Mouse (Mus musculus): Measurements from ENCODE around the gene Bud13. TPM values are rescaled to one million over a fixed set of nuclear protein-coding genes. Genes with fewer than 3 reads are reported as not detected.
"Not testable (repeated sequence)": the region's sequence is repeated elsewhere in the genome, so short reads cannot be mapped to it uniquely, and the experiment has no call there.

Gene Bud13
- polyA plus RNA-seq, 1 experiment from 2014 or later: 17.9 TPM

GRCm38 (mm10) chr9:46316388-46316787, 33.6 kb downstream of the Bud13 start:
- H3K4me2 ChIP-seq (ENCODE audit: low read length): no peak overlapping the region; the same call in 1 of the 2 replicates
- H3K27me3 ChIP-seq (replicated peaks; ENCODE audit: control insufficient read depth, insufficient read depth, low read length): no peaks in the 10 kb centered on the region
- H3K4me3 ChIP-seq (replicated peaks; ENCODE audit: low read length): no peak overlapping the region
- peak overlapping the region; percentile 15; the same call in 1 of the 2 replicates for H3K27ac ChIP-seq (ENCODE audit: low read length)
- H3K4me1 ChIP-seq (replicated peaks; ENCODE audit: control insufficient read depth, insufficient read depth, low read length): peaks cover 18% of the 10 kb centered on the region
- H3K9ac ChIP-seq (replicated peaks; ENCODE audit: low read depth, low read length): 0 out of 2 replicates have a peak overlapping the region, but pooled peaks have one; percentile 3
- no peaks in the 10 kb centered on the region for H3K36me3 ChIP-seq (ENCODE audit: control insufficient read depth, insufficient read depth)
- no peaks in the 10 kb centered on the region for H3K9me3 ChIP-seq (ENCODE audit: control insufficient read depth, low read length)
- 4% methylated on average over 5 of the region's 5 CpGs for WGBS
- ATAC-seq: peak; percentile 73

DNA sequence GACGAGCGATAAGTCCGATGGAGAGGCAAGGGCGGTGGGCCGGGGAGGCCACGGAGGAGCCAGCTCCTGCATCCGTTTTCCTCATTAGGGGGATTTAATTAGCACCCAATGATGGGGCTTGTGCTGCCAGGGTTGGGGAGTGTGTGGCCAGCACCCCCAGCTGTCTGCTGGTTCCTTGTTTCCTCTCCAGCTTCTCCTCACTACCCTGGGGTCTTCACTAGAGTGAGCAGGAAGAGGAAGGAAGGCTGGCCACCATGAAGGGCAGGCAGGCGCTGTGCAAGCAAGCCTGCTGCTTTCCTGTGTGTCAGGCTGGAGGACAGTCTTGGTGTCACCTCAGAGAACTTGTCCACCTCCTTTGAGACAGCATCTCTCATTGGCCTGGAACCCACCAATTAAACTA, 34.1 kb downstream of the Bud13 start:
- Histone ChIP-seq H3K4me3 (replicated peaks; ENCODE audit: low read length) (no peak overlapping the region), H3K27me3 (replicated peaks; ENCODE audit: control insufficient read depth, insufficient read depth, low read length) (no peaks in the 10 kb centered on the region), H3K4me1 (replicated peaks; ENCODE audit: control insufficient read depth, insufficient read depth, low read length) (peaks cover 18% of the 10 kb centered on the region), H3K9me3 (ENCODE audit: control insufficient read depth, low read length) (no peaks in the 10 kb centered on the region), H3K27ac (ENCODE audit: low read length) (peak overlapping the region; percentile 53), H3K4me2 (ENCODE audit: low read length) (peak overlapping the region; percentile 11; the same call in 1 of the 2 replicates), H3K9ac (replicated peaks; ENCODE audit: low read depth, low read length) (no peak overlapping the region), H3K36me3 (ENCODE audit: control insufficient read depth, insufficient read depth) (no peaks in the 10 kb centered on the region)
- 16% methylated on average over 8 of the region's 8 CpGs for WGBS
- peak; percentile 77 for ATAC-seq

DNA sequence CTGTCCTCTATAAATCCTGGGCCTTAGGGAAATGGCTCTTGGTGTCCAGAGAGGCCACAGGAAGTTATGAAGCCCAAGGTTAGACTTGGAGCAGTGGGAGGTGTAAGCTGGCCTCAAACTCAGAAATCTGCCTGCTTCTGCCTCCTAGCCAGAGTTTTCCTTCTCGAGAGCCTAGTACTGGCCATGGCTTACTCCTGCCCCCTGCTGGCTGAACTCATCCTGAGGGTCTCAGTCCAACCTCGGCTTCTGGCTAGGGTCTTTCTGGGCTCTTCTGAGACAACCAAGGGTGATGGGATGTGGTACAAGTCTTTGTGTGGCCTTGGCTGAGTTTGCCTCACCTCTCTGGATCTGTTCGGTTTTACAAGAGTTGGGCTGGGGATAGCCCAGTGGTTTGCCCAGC, 35.1 kb downstream of the Bud13 start:
- Histone ChIP-seq H3K4me3 (replicated peaks; ENCODE audit: low read length) (no peak overlapping the region), H3K9me3 (ENCODE audit: control insufficient read depth, low read length) (no peaks in the 10 kb centered on the region), H3K4me1 (replicated peaks; ENCODE audit: control insufficient read depth, insufficient read depth, low read length) (peaks cover 23% of the 10 kb centered on the region), H3K9ac (replicated peaks; ENCODE audit: low read depth, low read length) (no peak overlapping the region), H3K36me3 (ENCODE audit: control insufficient read depth, insufficient read depth) (no peaks in the 10 kb centered on the region), H3K27me3 (replicated peaks; ENCODE audit: control insufficient read depth, insufficient read depth, low read length) (no peaks in the 10 kb centered on the region), H3K27ac (ENCODE audit: low read length) (no peak overlapping the region), H3K4me2 (ENCODE audit: low read length) (no peak overlapping the region)
- WGBS: 92% methylated on average over 3 of the region's 3 CpGs
- no peak for ATAC-seq

DNA sequence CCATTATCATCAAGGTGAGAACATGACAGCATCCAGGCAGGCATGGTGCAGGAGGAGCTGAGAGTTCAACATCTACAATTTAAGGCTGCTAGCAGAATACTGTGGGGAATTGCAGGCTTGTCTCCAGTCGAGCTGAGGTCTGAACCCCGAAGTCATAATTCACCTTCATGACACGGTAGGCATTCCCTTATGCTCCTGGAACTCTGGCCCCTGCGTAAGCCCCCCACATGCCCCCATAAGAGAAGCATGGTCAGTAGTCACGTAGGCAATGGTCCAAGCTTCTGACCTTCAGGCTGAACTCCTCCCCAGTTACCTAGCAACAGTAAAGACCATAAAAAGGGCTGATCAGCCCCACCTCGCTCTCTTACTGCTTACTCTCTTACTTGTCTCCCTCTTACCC, 37.1 kb downstream of the Bud13 start, which contains the start of gene 4931429L15Rik:
Gene 4931429L15Rik (minus strand): TSS at position 101 of the 400 bp plus-strand sequence.
- ATAC-seq; H3K9me3 ChIP-seq (ENCODE audit: control insufficient read depth, low read length); H3K36me3 ChIP-seq (ENCODE audit: control insufficient read depth, insufficient read depth); H3K9ac ChIP-seq (replicated peaks; ENCODE audit: low read depth, low read length); H3K4me3 ChIP-seq (replicated peaks; ENCODE audit: low read length); H3K4me2 ChIP-seq (ENCODE audit: low read length); H3K27me3 ChIP-seq (replicated peaks; ENCODE audit: control insufficient read depth, insufficient read depth, low read length); H3K27ac ChIP-seq (ENCODE audit: low read length): not testable (repeated sequence)
- WGBS: 86% methylated on average over 6 of the region's 6 CpGs
- peaks cover 23% of the 10 kb centered on the region for H3K4me1 ChIP-seq (replicated peaks; ENCODE audit: control insufficient read depth, insufficient read depth, low read length)

GRCm38 (mm10) chr9:46320461-46320860, 37.7 kb downstream of the Bud13 start:
- Histone ChIP-seq H3K4me2 (ENCODE audit: low read length) (no peak overlapping the region), H3K4me1 (replicated peaks; ENCODE audit: control insufficient read depth, insufficient read depth, low read length) (peaks cover 25% of the 10 kb centered on the region), H3K4me3 (replicated peaks; ENCODE audit: low read length) (no peak overlapping the region), H3K9ac (replicated peaks; ENCODE audit: low read depth, low read length) (no peak overlapping the region), H3K27me3 (replicated peaks; ENCODE audit: control insufficient read depth, insufficient read depth, low read length) (no peaks in the 10 kb centered on the region), H3K9me3 (ENCODE audit: control insufficient read depth, low read length) (no peaks in the 10 kb centered on the region), H3K27ac (ENCODE audit: low read length) (no peak overlapping the region), H3K36me3 (ENCODE audit: control insufficient read depth, insufficient read depth) (no peaks in the 10 kb centered on the region)
- no peak for ATAC-seq
- WGBS: 90% methylated on average over 2 of the region's 2 CpGs

GRCm38 (mm10) chr9:46326694-46327405, 44.0 kb downstream of the Bud13 start:
- Histone ChIP-seq H3K27ac (ENCODE audit: low read length) (no peak overlapping the region), H3K4me3 (replicated peaks; ENCODE audit: low read length) (no peak overlapping the region), H3K27me3 (replicated peaks; ENCODE audit: control insufficient read depth, insufficient read depth, low read length) (no peaks in the 10 kb centered on the region), H3K4me1 (replicated peaks; ENCODE audit: control insufficient read depth, insufficient read depth, low read length) (peaks cover 26% of the 10 kb centered on the region), H3K36me3 (ENCODE audit: control insufficient read depth, insufficient read depth) (no peaks in the 10 kb centered on the region), H3K9ac (replicated peaks; ENCODE audit: low read depth, low read length) (no peak overlapping the region), H3K9me3 (ENCODE audit: control insufficient read depth, low read length) (no peaks in the 10 kb centered on the region), H3K4me2 (ENCODE audit: low read length) (no peak overlapping the region)
- ATAC-seq: no peak
- WGBS: 88% methylated on average over 11 of the region's 11 CpGs

- 36% methylated on average over 25 of the region's 25 CpGs for WGBS
- H3K9ac ChIP-seq (replicated peaks; ENCODE audit: low read depth, low read length): peak overlapping the region; percentile 64
- H3K9me3 ChIP-seq (ENCODE audit: control insufficient read depth, low read length): no peaks in the 10 kb centered on the region
- H3K4me3 ChIP-seq (replicated peaks; ENCODE audit: low read length): no peak overlapping the region
- no peaks in the 10 kb centered on the region for H3K36me3 ChIP-seq (ENCODE audit: control insufficient read depth, insufficient read depth)
- H3K27ac ChIP-seq (ENCODE audit: low read length): peak overlapping the region; percentile 68
- H3K27me3 ChIP-seq (replicated peaks; ENCODE audit: control insufficient read depth, insufficient read depth, low read length): no peaks in the 10 kb centered on the region
- ATAC-seq: peak; percentile 36
- peak overlapping the region; percentile 51; the same call in 1 of the 2 replicates for H3K4me2 ChIP-seq (ENCODE audit: low read length)
- H3K4me1 ChIP-seq (replicated peaks; ENCODE audit: control insufficient read depth, insufficient read depth, low read length): peaks cover 20% of the 10 kb centered on the region
Observed at GRCm38 (mm10) chr9:46327706-46328571, 45.1 kb downstream of the Bud13 start.

DNA sequence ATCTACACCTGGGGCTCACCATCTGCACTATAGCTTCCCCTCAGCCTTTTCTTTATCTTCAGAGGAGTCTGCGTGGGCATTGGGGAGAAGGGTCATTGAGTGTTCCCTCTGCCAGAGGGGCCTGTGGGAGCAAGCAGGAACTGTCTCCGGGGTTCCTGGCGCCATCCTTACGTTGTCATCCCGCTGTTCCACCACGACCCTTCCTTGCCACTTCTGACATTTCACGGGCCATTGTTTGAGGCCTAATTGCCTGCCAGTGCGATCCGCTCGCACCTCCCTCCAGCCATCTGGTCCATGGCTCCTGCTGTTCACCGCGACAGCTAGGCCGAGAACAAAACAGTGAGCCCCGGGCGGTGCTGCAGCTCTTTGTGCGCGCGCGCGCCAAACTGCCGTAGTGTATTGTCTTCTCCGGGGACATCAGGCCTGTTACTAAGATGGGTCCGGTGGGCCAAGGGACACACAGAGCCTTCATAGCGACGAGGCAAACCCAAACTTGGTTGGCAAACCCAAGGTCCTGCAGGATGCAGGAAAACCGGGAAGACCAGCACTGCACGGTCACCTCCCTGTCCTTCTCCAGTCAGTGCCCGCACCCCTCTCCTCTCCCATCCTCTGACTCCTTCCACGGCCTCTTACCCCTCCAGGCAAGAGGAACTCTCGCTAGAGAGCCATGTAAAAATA, 45.9 kb downstream of the Bud13 start:
- H3K9me3 ChIP-seq (ENCODE audit: control insufficient read depth, low read length): no peaks in the 10 kb centered on the region
- no peaks in the 10 kb centered on the region for H3K27me3 ChIP-seq (replicated peaks; ENCODE audit: control insufficient read depth, insufficient read depth, low read length)
- H3K4me2 ChIP-seq (ENCODE audit: low read length): peak overlapping the region; percentile 51
- H3K4me1 ChIP-seq (replicated peaks; ENCODE audit: control insufficient read depth, insufficient read depth, low read length): peaks cover 20% of the 10 kb centered on the region
- H3K36me3 ChIP-seq (ENCODE audit: control insufficient read depth, insufficient read depth): no peaks in the 10 kb centered on the region
- WGBS: 3% methylated on average over 30 of the region's 30 CpGs
- peak overlapping the region; percentile 64 for H3K9ac ChIP-seq (replicated peaks; ENCODE audit: low read depth, low read length)
- peak; percentile 88 for ATAC-seq
- peak overlapping the region; percentile 68 for H3K27ac ChIP-seq (ENCODE audit: low read length)
- H3K4me3 ChIP-seq (replicated peaks; ENCODE audit: low read length): peak overlapping the region; percentile 22

GRCm38 (mm10) chr9:46329250-46329648, 46.4 kb downstream of the Bud13 start:
- WGBS: 6% methylated on average over 19 of the region's 19 CpGs

More at GRCm38 (mm10) chr9:46329250-46329648, 46.4 kb downstream of the Bud13 start:
- peaks cover 20% of the 10 kb centered on the region for H3K4me1 ChIP-seq (replicated peaks; ENCODE audit: control insufficient read depth, insufficient read depth, low read length)
- peak; percentile 21; the same call in 1 of the 2 replicates for ATAC-seq
- H3K4me3 ChIP-seq (replicated peaks; ENCODE audit: low read length): peak overlapping the region; percentile 22
- H3K9ac ChIP-seq (replicated peaks; ENCODE audit: low read depth, low read length): peak overlapping the region; percentile 64
- no peaks in the 10 kb centered on the region for H3K27me3 ChIP-seq (replicated peaks; ENCODE audit: control insufficient read depth, insufficient read depth, low read length)
- peak overlapping the region; percentile 51 for H3K4me2 ChIP-seq (ENCODE audit: low read length)
- H3K36me3 ChIP-seq (ENCODE audit: control insufficient read depth, insufficient read depth): no peaks in the 10 kb centered on the region
- peak overlapping the region; percentile 68 for H3K27ac ChIP-seq (ENCODE audit: low read length)
- H3K9me3 ChIP-seq (ENCODE audit: control insufficient read depth, low read length): no peaks in the 10 kb centered on the region
